Mouse (Mus musculus): ENCODE measurements around the gene Zfp408. TPM values are rescaled to one million over a fixed set of nuclear protein-coding genes. Genes with fewer than 3 reads are reported as not detected.

Zfp408 gene
- polyA plus RNA-seq, 1 experiment, result 52.2 TPM

- no peak overlapping the region for H3K27ac ChIP-seq (ENCODE audit: control insufficient read depth, insufficient read depth, low read length)
- DNase-seq, result peak; percentile 27
- TF ChIP-seq POLR2A (IDR thresholded peaks at IDR 0.05; ENCODE audit: control insufficient read depth, extremely low read depth, insufficient read depth, low read length, poor library complexity) (no peak), CTCF (IDR thresholded peaks at IDR 0.05; ENCODE audit: borderline replicate concordance, control insufficient read depth, extremely low read depth, insufficient read depth, low read length, poor library complexity) (no peak)
- no peaks in the 10 kb centered on the region for H3K27me3 ChIP-seq (ENCODE audit: control insufficient read depth, insufficient read depth, low read length)
- H3K4me3 ChIP-seq (ENCODE audit: control insufficient read depth, insufficient read depth, low read length), result no peak overlapping the region
- peaks cover 73% of the 10 kb centered on the region for H3K36me3 ChIP-seq (ENCODE audit: control insufficient read depth, insufficient read depth, low read length)
- 92% methylated on average over 4 of the region's 4 CpGs for WGBS
- no peaks in the 10 kb centered on the region for H3K4me1 ChIP-seq (replicated peaks; ENCODE audit: control insufficient read depth, insufficient read depth, low read length)
Measured at GRCm38 (mm10) chr2:91682850-91683249, 33.3 kb upstream of the Zfp408 start.

GRCm38 (mm10) chr2:91676961-91677360 is 27.4 kb upstream of the Zfp408 start:
- Histone ChIP-seq H3K27ac (ENCODE audit: control insufficient read depth, insufficient read depth, low read length) (no peak overlapping the region), H3K36me3 (ENCODE audit: control insufficient read depth, insufficient read depth, low read length) (peaks cover 66% of the 10 kb centered on the region), H3K27me3 (ENCODE audit: control insufficient read depth, insufficient read depth, low read length) (no peaks in the 10 kb centered on the region), H3K4me3 (ENCODE audit: control insufficient read depth, insufficient read depth, low read length) (no peak overlapping the region), H3K4me1 (replicated peaks; ENCODE audit: control insufficient read depth, insufficient read depth, low read length) (no peaks in the 10 kb centered on the region)
- TF ChIP-seq CTCF (IDR thresholded peaks at IDR 0.05; ENCODE audit: borderline replicate concordance, control insufficient read depth, extremely low read depth, insufficient read depth, low read length, poor library complexity), result no peak
- TF ChIP-seq POLR2A (IDR thresholded peaks at IDR 0.05; ENCODE audit: control insufficient read depth, extremely low read depth, insufficient read depth, low read length, poor library complexity), result no peak
- DNase-seq, result no peak

GRCm38 (mm10) chr2:91676420-91676819 is 26.8 kb upstream of the Zfp408 start:
- no peak overlapping the region for H3K4me3 ChIP-seq (ENCODE audit: control insufficient read depth, insufficient read depth, low read length)
- WGBS, result 88% methylated on average over 2 of the region's 2 CpGs
- no peaks in the 10 kb centered on the region for H3K4me1 ChIP-seq (replicated peaks; ENCODE audit: control insufficient read depth, insufficient read depth, low read length)
- no peaks in the 10 kb centered on the region for H3K27me3 ChIP-seq (ENCODE audit: control insufficient read depth, insufficient read depth, low read length)
- TF ChIP-seq CTCF (IDR thresholded peaks at IDR 0.05; ENCODE audit: borderline replicate concordance, control insufficient read depth, extremely low read depth, insufficient read depth, low read length, poor library complexity) (no peak), POLR2A (IDR thresholded peaks at IDR 0.05; ENCODE audit: control insufficient read depth, extremely low read depth, insufficient read depth, low read length, poor library complexity) (no peak)
- H3K36me3 ChIP-seq (ENCODE audit: control insufficient read depth, insufficient read depth, low read length), result peaks cover 65% of the 10 kb centered on the region
- H3K27ac ChIP-seq (ENCODE audit: control insufficient read depth, insufficient read depth, low read length), result no peak overlapping the region
- no peak for DNase-seq

- Histone ChIP-seq H3K27ac (ENCODE audit: control insufficient read depth, insufficient read depth, low read length) (no peak overlapping the region), H3K4me3 (ENCODE audit: control insufficient read depth, insufficient read depth, low read length) (no peak overlapping the region), H3K4me1 (replicated peaks; ENCODE audit: control insufficient read depth, insufficient read depth, low read length) (no peaks in the 10 kb centered on the region), H3K27me3 (ENCODE audit: control insufficient read depth, insufficient read depth, low read length) (no peaks in the 10 kb centered on the region), H3K36me3 (ENCODE audit: control insufficient read depth, insufficient read depth, low read length) (peaks cover 71% of the 10 kb centered on the region)
- no peak for TF ChIP-seq POLR2A (IDR thresholded peaks at IDR 0.05; ENCODE audit: control insufficient read depth, extremely low read depth, insufficient read depth, low read length, poor library complexity)
- no peak for TF ChIP-seq CTCF (IDR thresholded peaks at IDR 0.05; ENCODE audit: borderline replicate concordance, control insufficient read depth, extremely low read depth, insufficient read depth, low read length, poor library complexity)
- 93% methylated on average over 5 of the region's 5 CpGs for WGBS
- DNase-seq, result no peak
Measured at GRCm38 (mm10) chr2:91674895-91675294, 25.3 kb upstream of the Zfp408 start.

GRCm38 (mm10) chr2:91673587-91673986 is 24.0 kb upstream of the Zfp408 start:
- peaks cover 77% of the 10 kb centered on the region for H3K36me3 ChIP-seq (ENCODE audit: control insufficient read depth, insufficient read depth, low read length)
- DNase-seq, result no peak
- no peak overlapping the region for H3K27ac ChIP-seq (ENCODE audit: control insufficient read depth, insufficient read depth, low read length)
- no peaks in the 10 kb centered on the region for H3K4me1 ChIP-seq (replicated peaks; ENCODE audit: control insufficient read depth, insufficient read depth, low read length)
- H3K4me3 ChIP-seq (ENCODE audit: control insufficient read depth, insufficient read depth, low read length), result no peak overlapping the region
- 94% methylated on average over 2 of the region's 2 CpGs for WGBS
- no peak for TF ChIP-seq CTCF (IDR thresholded peaks at IDR 0.05; ENCODE audit: borderline replicate concordance, control insufficient read depth, extremely low read depth, insufficient read depth, low read length, poor library complexity)
- TF ChIP-seq POLR2A (IDR thresholded peaks at IDR 0.05; ENCODE audit: control insufficient read depth, extremely low read depth, insufficient read depth, low read length, poor library complexity), result no peak
- H3K27me3 ChIP-seq (ENCODE audit: control insufficient read depth, insufficient read depth, low read length), result no peaks in the 10 kb centered on the region

- 94% methylated on average over 6 of the region's 6 CpGs for WGBS
- Histone ChIP-seq H3K4me3 (ENCODE audit: control insufficient read depth, insufficient read depth, low read length) (no peak overlapping the region), H3K36me3 (ENCODE audit: control insufficient read depth, insufficient read depth, low read length) (peaks cover 64% of the 10 kb centered on the region), H3K4me1 (replicated peaks; ENCODE audit: control insufficient read depth, insufficient read depth, low read length) (no peaks in the 10 kb centered on the region), H3K27ac (ENCODE audit: control insufficient read depth, insufficient read depth, low read length) (no peak overlapping the region), H3K27me3 (ENCODE audit: control insufficient read depth, insufficient read depth, low read length) (no peaks in the 10 kb centered on the region)
- no peak for TF ChIP-seq POLR2A (IDR thresholded peaks at IDR 0.05; ENCODE audit: control insufficient read depth, extremely low read depth, insufficient read depth, low read length, poor library complexity)
- TF ChIP-seq CTCF (IDR thresholded peaks at IDR 0.05; ENCODE audit: borderline replicate concordance, control insufficient read depth, extremely low read depth, insufficient read depth, low read length, poor library complexity), result no peak
- no peak for DNase-seq
Measured at GRCm38 (mm10) chr2:91670038-91670437, 20.4 kb upstream of the Zfp408 start.

- Histone ChIP-seq H3K4me3 (ENCODE audit: control insufficient read depth, insufficient read depth, low read length) (no peak overlapping the region), H3K27ac (ENCODE audit: control insufficient read depth, insufficient read depth, low read length) (no peak overlapping the region), H3K4me1 (replicated peaks; ENCODE audit: control insufficient read depth, insufficient read depth, low read length) (no peaks in the 10 kb centered on the region), H3K27me3 (ENCODE audit: control insufficient read depth, insufficient read depth, low read length) (no peaks in the 10 kb centered on the region), H3K36me3 (ENCODE audit: control insufficient read depth, insufficient read depth, low read length) (peaks cover 57% of the 10 kb centered on the region)
- DNase-seq, result no peak
- 98% methylated on average over 8 of the region's 8 CpGs for WGBS
- no peak for TF ChIP-seq POLR2A (IDR thresholded peaks at IDR 0.05; ENCODE audit: control insufficient read depth, extremely low read depth, insufficient read depth, low read length, poor library complexity)
- no peak for TF ChIP-seq CTCF (IDR thresholded peaks at IDR 0.05; ENCODE audit: borderline replicate concordance, control insufficient read depth, extremely low read depth, insufficient read depth, low read length, poor library complexity)
Measured at GRCm38 (mm10) chr2:91669326-91669725, 19.7 kb upstream of the Zfp408 start.

All from thymus, adult 2 months (tissue).